Mouse (Mus musculus) neutrophil, adult 59 days (primary cell): ENCODE data around the gene Tars. TPM values are rescaled to one million over a fixed set of nuclear protein-coding genes. Genes with fewer than 3 reads are reported as not detected.

ENCODE experiments used
- total RNA-seq, 2 experiments: library from RNA; stranded (reverse); gene quantifications; 1 replicate in 1 of 2; 2 replicates in 1 of 2; pipeline ENCODE4 v1.2.4; 2023

Tars gene
- 10 to 100 TPM; 13.5 to 14.8 TPM for total RNA-seq

DNA sequence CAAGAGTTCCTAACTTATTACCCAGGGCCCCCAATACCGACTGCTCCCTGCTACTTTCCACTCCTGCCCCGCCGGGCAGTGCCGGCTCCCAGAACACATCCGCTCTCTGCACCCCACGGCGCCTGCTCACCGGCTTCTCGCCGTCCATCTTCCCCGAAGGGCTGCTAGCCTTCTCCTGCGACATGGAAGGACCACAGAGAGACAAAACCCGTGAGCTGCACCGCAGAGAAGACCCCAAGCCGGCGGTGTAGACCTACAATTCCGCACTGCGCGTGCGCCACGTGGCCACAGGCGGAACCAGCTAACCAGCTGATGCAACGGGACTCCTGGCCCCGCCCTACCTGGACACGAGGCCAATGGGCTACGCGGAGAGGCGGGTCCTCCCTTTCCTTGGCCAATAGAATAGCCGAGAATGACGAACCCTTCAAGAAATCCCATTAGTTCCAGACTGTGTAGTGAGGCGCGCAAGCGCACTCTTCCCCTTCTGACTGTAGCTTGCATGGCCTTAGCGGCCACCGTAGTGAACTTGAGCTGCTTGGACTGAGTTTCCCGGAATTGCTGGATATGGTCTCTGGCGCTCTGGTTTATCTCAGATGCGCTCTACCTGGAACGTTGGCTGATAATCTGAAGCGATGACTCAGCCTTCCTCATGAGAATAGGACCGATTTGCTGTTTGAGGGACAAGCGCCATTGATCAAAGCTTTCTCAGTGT lies at the start of gene Tars:
Tars (minus strand) TSS at position 310 of the 712 bp plus-strand sequence.

